Mouse (Mus musculus) lung, postnatal 0 days (tissue): ENCODE data around the gene Frmpd4.

ENCODE experiments used
- CTCF ChIP-seq: IDR thresholded peaks from 2 replicates; pipeline ENCODE4 v1.5.1; 2016; ENCODE audit warnings: antibody characterized with exemption, mild to moderate bottlenecking
- EP300 ChIP-seq: IDR thresholded peaks from 2 replicates; pipeline ENCODE4 v1.6.1; 2016; ENCODE audit warnings: antibody characterized with exemption, mild to moderate bottlenecking, control low read depth

- TF ChIP-seq CTCF, result no peak
- TF ChIP-seq EP300, result no peak
Measured at GRCm38 (mm10) chrX:168041589-168041988, 535.4 kb downstream of the Frmpd4 start.
